Mouse (Mus musculus) spleen, adult 18-20 months (tissue): ENCODE measurements at regions not wholly inside any gene's neighbourhood (a gene's known extent, or its start where the extent isn't known, plus 50 kb on each side); places are given as distances from the start of the nearest gene placed in this dataset.

ENCODE experiments used
- DNase-seq, 2 experiments: peaks; one replicate each; pipeline ENCODE4 v3.0.0; 2022; ENCODE audit warnings: mixed read lengths in 2 of 2

DNA sequence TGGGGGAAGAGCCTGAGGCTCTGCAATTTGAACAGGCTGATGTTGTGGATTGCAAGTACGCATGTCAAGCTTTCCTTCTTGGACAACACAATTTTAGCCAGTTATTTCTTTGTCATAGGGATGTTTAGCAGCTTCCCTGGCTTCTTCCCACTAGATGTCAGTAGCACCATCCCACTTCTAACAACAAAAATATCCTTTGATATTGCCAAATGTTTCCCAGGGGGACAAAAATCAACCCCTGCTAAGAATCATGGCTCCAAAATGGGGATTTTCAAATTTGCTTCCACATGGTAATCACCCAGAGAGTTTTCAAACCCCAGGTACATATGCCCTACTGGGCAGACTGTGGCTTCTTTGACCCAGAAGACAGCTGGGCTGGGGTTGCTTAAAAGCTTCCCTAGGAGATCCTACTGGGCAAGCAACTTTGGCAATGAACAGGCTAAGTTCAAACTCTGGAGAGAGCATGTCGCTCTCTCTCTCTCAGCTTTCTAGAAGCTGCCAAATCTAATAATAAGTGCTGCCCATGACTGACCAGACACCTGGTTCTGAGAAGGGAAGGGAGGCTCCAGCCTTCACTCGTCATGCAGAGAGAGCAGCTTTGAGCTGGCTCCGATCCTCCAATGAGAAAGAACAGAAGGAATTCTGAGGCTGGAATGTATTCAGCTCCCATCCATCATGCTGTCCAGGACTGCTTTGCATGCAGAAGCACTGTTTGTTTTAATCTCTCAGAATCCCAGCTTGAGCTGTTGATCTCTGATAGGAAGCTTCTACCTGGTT is 157.2 kb upstream of the Ghitm start:
- DNase-seq = no peak

DNA sequence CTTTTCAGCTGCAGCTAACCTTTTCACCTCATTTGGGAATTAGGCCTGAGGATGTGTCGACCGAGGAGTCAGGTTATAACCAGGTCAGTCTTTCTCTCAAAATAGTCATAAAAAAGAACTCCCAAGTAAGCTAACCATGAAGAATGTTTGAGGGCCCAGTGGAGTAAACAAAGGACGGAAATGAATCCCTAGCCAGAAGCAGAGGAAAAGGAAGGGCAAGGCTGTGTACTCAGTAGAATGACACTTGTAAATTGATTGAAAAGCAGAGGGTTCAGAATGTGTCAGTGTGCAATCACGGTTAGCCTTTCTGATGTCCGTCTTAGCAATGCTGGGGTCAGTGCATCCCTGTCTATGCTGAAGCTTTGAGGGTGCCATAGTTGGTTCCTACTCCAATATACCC is 149.3 kb upstream of the Ghitm start:
- DNase-seq = no peak

DNA sequence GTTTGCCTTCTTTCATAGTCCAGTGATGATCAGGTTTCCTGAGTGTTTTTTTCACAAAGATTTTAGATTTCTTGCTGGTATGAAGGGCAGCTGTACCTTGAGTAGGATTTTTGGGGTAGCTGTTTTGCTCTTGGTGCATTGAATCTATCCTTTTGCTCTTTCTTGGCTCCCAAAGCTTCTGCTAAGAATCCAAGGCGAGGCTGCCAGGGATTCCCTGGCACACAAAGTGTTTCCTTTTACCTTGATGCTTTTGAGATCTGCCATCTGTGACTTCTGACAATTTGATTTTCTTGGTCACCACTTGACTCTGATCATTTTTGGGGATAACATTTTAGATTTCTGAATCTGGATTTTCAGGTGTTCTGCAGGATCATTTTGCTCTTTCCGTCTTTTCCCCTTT is 144.3 kb upstream of the Ghitm start:
- no peak for DNase-seq

DNA sequence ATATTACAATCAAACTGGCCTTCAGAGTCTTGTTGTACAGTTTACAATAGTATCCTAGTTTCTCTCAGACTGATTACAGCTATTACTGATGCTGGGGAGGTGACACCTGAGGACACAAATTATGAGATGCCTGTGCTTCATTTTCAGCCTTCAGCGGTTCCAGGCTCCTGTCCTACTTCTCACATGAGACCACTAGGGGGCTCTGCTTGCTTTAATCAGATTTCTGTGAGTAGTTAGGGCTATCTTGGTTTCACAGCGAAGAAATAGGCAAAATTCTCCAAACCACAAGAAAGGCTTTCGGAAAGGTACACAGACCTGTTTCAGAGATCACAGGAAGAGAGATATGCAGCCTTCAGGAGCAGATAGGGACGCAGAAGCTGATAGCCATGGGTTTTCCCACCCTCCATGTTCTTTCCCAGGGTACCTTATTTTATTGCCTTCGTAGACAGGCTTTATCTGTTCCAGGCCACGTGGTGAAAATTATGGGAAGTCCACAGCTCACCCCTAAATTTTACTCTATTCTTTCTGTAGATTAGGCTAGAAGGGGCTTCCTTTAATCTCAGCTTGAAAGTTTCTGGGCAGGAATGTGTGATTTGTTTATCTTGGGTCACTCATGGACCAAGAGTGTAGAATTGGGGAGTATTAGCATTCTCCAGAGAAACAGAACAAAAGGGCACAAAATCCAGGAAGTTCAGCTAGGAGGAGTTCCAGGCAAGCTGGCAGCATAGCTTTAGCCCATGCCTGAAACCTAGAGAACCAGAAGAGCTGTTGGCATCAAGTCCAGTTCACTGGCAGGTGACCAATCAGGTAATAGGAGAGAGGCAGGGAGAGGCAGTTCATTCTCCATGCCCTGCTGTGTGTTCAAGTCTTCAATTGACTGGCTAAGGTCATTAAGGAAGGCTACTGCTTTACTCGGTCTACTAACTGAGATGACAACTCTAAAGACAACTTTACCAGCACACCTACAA is 141.9 kb upstream of the Ghitm start:
- DNase-seq = peak in 1 of 2 experiments; percentile 6

DNA sequence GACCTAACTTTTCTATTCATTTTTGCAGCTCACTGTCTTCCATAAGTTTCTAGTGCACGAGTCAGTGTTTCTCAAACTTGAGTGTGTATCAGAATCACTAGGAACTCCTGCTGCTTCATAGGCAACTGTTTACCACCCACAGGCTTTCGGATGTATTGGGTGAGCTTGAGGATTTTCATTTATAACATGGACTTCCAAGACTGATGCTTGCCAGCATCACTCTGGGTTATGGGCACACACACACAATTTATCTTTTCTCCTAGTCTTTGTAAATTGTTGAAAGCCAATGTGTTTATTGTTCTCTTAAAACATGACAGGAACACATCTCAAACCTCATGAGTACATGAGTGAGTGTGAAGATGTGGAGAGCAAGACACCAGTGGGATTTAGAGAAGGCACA is 137.0 kb upstream of the Ghitm start:
- DNase-seq = no peak

DNA sequence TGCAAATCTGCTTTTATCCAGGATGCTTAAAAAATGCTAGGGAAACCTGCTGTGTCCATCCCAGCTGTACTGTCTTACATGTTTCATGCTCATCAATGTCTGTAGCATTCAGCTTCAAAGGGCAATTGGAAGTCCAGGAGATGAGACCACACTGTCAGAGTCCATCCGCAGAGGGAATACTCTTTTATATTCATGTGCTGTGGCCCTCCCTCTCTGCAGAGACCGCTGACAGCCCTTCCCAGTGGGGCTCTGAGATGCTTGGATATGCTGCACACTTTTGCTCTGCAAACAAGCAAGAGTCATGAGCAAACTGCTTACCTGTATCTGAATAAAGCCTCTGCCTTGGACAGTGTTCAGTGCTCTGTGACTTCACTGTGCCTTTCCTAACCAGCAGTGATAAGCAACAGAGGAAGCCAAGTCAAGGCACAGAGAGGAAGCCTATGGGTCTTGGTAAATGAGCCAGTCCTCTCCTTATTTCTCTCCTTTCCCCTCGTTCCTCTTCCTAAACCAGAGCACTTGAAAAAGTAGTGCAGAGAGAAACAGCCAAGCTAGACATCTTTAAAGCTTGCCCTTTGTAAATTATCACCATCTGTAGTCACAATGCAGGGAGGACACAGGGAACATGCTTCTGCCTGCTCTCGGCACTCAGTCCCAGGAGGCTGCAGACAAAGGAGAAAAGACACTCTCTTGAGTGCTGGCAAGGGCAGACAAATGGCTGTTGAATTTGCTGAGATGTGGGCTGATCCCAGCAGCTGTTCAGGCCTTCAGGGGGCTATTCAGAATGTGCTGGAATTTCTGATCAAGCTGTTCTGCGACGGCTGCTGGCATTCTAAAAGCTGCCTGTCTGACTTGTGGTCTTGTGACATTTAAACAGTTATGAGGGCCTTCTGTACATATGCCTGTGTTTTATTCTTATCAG is 136.2 kb upstream of the Ghitm start:
- DNase-seq = no peak

DNA sequence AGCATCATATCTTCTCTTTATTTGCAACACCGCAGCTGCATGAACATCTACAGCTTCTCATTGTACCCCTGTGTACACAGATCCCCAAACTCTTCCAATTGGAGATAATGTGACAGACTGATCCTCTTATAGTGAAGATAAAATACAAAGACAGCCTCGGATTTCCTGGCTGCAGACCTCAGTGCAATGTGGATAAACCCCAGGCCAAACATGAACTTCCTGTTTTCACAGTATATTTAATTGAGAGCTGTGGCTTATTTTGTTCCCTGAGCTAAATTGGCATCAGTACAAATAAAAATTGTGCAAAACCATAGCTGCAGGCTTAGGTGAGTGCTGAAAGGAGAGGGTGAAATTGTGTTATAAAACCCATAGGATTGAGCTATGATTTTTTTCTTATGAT is 134.8 kb upstream of the Ghitm start:
- DNase-seq = no peak

DNA sequence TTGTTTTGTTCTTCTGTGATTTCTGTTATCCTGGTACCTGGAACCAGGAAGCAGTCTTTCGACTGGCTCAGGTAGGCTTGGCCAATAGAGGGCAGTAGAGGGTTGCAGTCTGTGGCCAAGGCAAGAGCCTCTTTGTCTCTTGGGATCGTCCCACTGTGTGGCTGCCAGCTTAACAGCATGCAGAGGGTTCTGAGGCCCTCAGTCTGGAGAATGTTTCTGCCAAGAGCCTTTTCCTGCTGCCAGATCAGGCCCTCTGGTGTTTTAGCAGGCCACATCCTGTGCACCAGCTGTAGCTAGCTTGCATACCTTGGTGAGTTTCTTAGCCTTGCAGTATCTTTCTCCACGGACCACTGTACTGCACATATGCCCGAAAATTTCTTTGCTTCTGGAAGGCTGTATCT is 103.6 kb upstream of the Ghitm start:
- peak; percentile 38 to 47 for DNase-seq

DNA sequence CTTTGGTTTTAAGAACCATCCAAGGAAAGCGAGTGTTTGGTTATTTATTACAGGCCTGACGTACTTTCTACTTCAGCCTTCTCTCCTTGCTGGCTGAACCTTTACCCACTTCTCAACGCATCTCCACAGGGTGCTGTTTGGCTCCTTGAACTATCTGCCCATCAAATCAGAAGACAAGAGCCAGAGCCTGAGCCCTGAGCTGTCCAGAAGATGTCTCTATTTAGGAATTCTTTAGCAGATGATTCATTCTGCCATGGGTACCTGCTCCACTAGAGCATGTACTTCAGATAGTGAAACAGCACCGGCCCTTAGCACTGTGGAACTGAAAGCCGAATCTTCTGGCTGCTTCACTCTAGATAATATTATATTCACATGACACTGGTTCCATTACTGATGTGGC is 102.1 kb upstream of the Ghitm start:
- no peak for DNase-seq

DNA sequence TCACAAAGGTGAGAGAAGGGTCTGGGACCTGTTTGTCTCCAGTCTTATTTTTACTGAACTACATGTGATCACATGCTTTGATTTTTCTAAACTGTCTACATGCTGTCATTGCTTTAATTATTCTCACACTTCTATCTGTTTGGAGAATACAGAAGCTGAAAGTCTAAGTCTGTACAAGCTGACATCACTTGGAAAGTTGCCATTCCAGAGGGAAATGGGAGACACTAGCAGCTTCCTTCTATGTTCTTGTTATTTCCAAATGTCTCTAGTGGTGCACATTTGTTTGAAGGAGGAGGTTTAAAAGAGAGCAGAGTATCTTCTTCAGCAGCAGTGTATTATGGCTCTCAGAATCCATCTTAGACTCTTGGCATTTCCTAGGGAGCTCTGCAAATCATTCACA is 73.2 kb upstream of the Ghitm start:
- DNase-seq = no peak

DNA sequence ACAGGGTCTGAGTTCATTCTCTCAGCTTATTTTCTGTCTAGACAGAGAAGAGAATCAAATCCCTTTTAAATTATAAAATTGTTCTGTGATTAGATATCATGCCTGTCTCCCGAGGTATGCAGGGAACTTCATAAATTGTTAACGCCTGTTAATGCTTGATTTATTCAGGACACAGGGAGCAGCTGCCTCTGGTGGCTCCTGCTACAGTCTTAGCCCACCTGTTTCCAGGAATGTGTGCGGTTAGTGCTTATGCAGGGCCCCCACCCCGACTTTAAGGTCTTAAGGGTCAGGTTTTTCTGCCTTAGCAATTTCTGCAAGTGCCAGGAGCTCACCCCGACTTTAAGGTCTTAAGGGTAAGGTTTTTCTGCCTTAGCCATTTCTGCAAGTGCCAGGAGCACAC is 54.7 kb upstream of the Ghitm start:
- DNase-seq = no peak
